Mouse (Mus musculus): Measurements from ENCODE around the gene Hus1. TPM values are rescaled to one million over a fixed set of nuclear protein-coding genes. Genes with fewer than 3 reads are reported as not detected.

Gene Hus1
- polyA plus RNA-seq, 1 experiment from 2014 or later, result 16.2 TPM

GRCm38 (mm10) chr11:8983237-8983861 is 27.6 kb downstream of the Hus1 start:
- WGBS, result 39% methylated on average over 6 of the region's 6 CpGs
- no peak for ATAC-seq (ENCODE audit: insufficient number of reproducible peaks, low FRiP score)
- H3K27me3 ChIP-seq (replicated peaks), result 0 out of 2 replicates have a peak, but pooled peaks cover 5% of the 10 kb centered on the region
- no peaks in the 10 kb centered on the region for H3K9me3 ChIP-seq (replicated peaks)
- H3K4me3 ChIP-seq, result no peak overlapping the region
- H3K9ac ChIP-seq, result no peak overlapping the region
- H3K36me3 ChIP-seq, result no peaks in the 10 kb centered on the region
- H3K27ac ChIP-seq (ENCODE audit: poor library complexity, severe bottlenecking), result no peak overlapping the region
- peaks cover 15% of the 10 kb centered on the region for H3K4me1 ChIP-seq (replicated peaks)
- no peak overlapping the region for H3K4me2 ChIP-seq

GRCm38 (mm10) chr11:8978154-8978553 is 32.8 kb downstream of the Hus1 start:
- Histone ChIP-seq H3K4me1 (replicated peaks) (no peaks in the 10 kb centered on the region), H3K9ac (no peak overlapping the region), H3K9me3 (replicated peaks) (no peaks in the 10 kb centered on the region), H3K4me3 (no peak overlapping the region), H3K27ac (ENCODE audit: poor library complexity, severe bottlenecking) (no peak overlapping the region), H3K36me3 (no peaks in the 10 kb centered on the region), H3K4me2 (no peak overlapping the region), H3K27me3 (replicated peaks) (0 out of 2 replicates have a peak, but pooled peaks cover 9% of the 10 kb centered on the region)
- ATAC-seq (ENCODE audit: insufficient number of reproducible peaks, low FRiP score), result no peak
- WGBS, result 80% methylated on average over 4 of the region's 4 CpGs

- ATAC-seq (ENCODE audit: insufficient number of reproducible peaks, low FRiP score), result no peak
- Histone ChIP-seq H3K4me1 (replicated peaks) (no peaks in the 10 kb centered on the region), H3K4me3 (no peak within 1 kb of the TSS), H3K27me3 (replicated peaks) (0 out of 2 replicates have a peak, but pooled peaks cover 9% of the 10 kb centered on the region), H3K9me3 (replicated peaks) (no peaks in the 10 kb centered on the region), H3K36me3 (no peaks in the 10 kb centered on the region), H3K4me2 (no peak within 1 kb of the TSS), H3K27ac (ENCODE audit: poor library complexity, severe bottlenecking) (no peak within 1 kb of the TSS), H3K9ac (no peak within 1 kb of the TSS)
- WGBS, result 71% methylated on average over 3 of the region's 3 CpGs
Observed at GRCm38 (mm10) chr11:8973166-8973565, 37.8 kb downstream of the Hus1 start, which contains the start of gene Pkd1l1. TSS of gene Pkd1l1 (minus strand) at chr11:8973266.

GRCm38 (mm10) chr11:8972093-8972492 is 38.9 kb downstream of the Hus1 start:
- Histone ChIP-seq H3K9ac (no peak overlapping the region), H3K9me3 (replicated peaks) (no peaks in the 10 kb centered on the region), H3K27ac (ENCODE audit: poor library complexity, severe bottlenecking) (no peak overlapping the region), H3K27me3 (replicated peaks) (0 out of 2 replicates have a peak, but pooled peaks cover 6% of the 10 kb centered on the region), H3K4me1 (replicated peaks) (no peaks in the 10 kb centered on the region), H3K4me2 (no peak overlapping the region), H3K36me3 (no peaks in the 10 kb centered on the region), H3K4me3 (no peak overlapping the region)
- 46% methylated on average over 6 of the region's 6 CpGs for WGBS
- no peak for ATAC-seq (ENCODE audit: insufficient number of reproducible peaks, low FRiP score)

GRCm38 (mm10) chr11:8970509-8970908 is 40.5 kb downstream of the Hus1 start:
- 60% methylated on average over 9 of the region's 9 CpGs for WGBS
- no peak for ATAC-seq (ENCODE audit: insufficient number of reproducible peaks, low FRiP score)
- Histone ChIP-seq H3K36me3 (no peaks in the 10 kb centered on the region), H3K27ac (ENCODE audit: poor library complexity, severe bottlenecking) (no peak overlapping the region), H3K4me2 (no peak overlapping the region), H3K27me3 (replicated peaks) (0 out of 2 replicates have a peak, but pooled peaks cover 6% of the 10 kb centered on the region), H3K9ac (no peak overlapping the region), H3K9me3 (replicated peaks) (no peaks in the 10 kb centered on the region), H3K4me3 (no peak overlapping the region), H3K4me1 (replicated peaks) (no peaks in the 10 kb centered on the region)

GRCm38 (mm10) chr11:8968094-8968493 is 42.9 kb downstream of the Hus1 start:
- Histone ChIP-seq H3K27me3 (replicated peaks) (no peaks in the 10 kb centered on the region), H3K9me3 (replicated peaks) (no peaks in the 10 kb centered on the region), H3K4me1 (replicated peaks) (no peaks in the 10 kb centered on the region), H3K27ac (ENCODE audit: poor library complexity, severe bottlenecking) (no peak overlapping the region), H3K4me3 (no peak overlapping the region), H3K36me3 (no peaks in the 10 kb centered on the region), H3K9ac (no peak overlapping the region), H3K4me2 (no peak overlapping the region)
- ATAC-seq (ENCODE audit: insufficient number of reproducible peaks, low FRiP score), result no peak
- WGBS, result 90% methylated on average over 7 of the region's 7 CpGs

GRCm38 (mm10) chr11:8958572-8958971 is 52.4 kb downstream of the Hus1 start:
- WGBS, result 67% methylated on average over 10 of the region's 10 CpGs
- H3K4me3 ChIP-seq, result no peak overlapping the region
- no peak overlapping the region for H3K4me2 ChIP-seq
- no peaks in the 10 kb centered on the region for H3K9me3 ChIP-seq (replicated peaks)
- H3K27me3 ChIP-seq (replicated peaks), result no peaks in the 10 kb centered on the region
- no peak overlapping the region for H3K9ac ChIP-seq
- ATAC-seq (ENCODE audit: insufficient number of reproducible peaks, low FRiP score), result no peak
- no peaks in the 10 kb centered on the region for H3K36me3 ChIP-seq
- H3K4me1 ChIP-seq (replicated peaks), result peaks cover 8% of the 10 kb centered on the region; the same call in 1 of the 2 replicates
- no peak overlapping the region for H3K27ac ChIP-seq (ENCODE audit: poor library complexity, severe bottlenecking)

- Histone ChIP-seq H3K36me3 (no peaks in the 10 kb centered on the region), H3K27me3 (replicated peaks) (no peaks in the 10 kb centered on the region), H3K9me3 (replicated peaks) (no peaks in the 10 kb centered on the region), H3K27ac (ENCODE audit: poor library complexity, severe bottlenecking) (no peak overlapping the region), H3K4me2 (no peak overlapping the region), H3K4me1 (replicated peaks) (peaks cover 11% of the 10 kb centered on the region; the same call in 1 of the 2 replicates), H3K9ac (no peak overlapping the region), H3K4me3 (no peak overlapping the region)
- ATAC-seq (ENCODE audit: insufficient number of reproducible peaks, low FRiP score), result no peak
- 55% methylated on average over 4 of the region's 4 CpGs for WGBS
Observed at GRCm38 (mm10) chr11:8958108-8958507, 52.9 kb downstream of the Hus1 start.

- H3K4me3 ChIP-seq, result no peak overlapping the region
- ATAC-seq (ENCODE audit: insufficient number of reproducible peaks, low FRiP score), result no peak
- no peaks in the 10 kb centered on the region for H3K36me3 ChIP-seq
- no peaks in the 10 kb centered on the region for H3K27me3 ChIP-seq (replicated peaks)
- H3K4me1 ChIP-seq (replicated peaks), result peaks cover 11% of the 10 kb centered on the region; the same call in 1 of the 2 replicates
- WGBS, result 60% methylated on average over 6 of the region's 6 CpGs
- H3K9ac ChIP-seq, result no peak overlapping the region
- H3K4me2 ChIP-seq, result no peak overlapping the region
- no peaks in the 10 kb centered on the region for H3K9me3 ChIP-seq (replicated peaks)
- no peak overlapping the region for H3K27ac ChIP-seq (ENCODE audit: poor library complexity, severe bottlenecking)
Observed at GRCm38 (mm10) chr11:8957023-8957422, 54.0 kb downstream of the Hus1 start.

GRCm38 (mm10) chr11:8955678-8956077 is 55.3 kb downstream of the Hus1 start:
- Histone ChIP-seq H3K4me3 (no peak overlapping the region), H3K4me2 (no peak overlapping the region), H3K9me3 (replicated peaks) (0 out of 2 replicates have a peak, but pooled peaks cover 2% of the 10 kb centered on the region), H3K27me3 (replicated peaks) (no peaks in the 10 kb centered on the region), H3K4me1 (replicated peaks) (peaks cover 11% of the 10 kb centered on the region; the same call in 1 of the 2 replicates), H3K9ac (no peak overlapping the region), H3K27ac (ENCODE audit: poor library complexity, severe bottlenecking) (no peak overlapping the region), H3K36me3 (no peaks in the 10 kb centered on the region)
- ATAC-seq (ENCODE audit: insufficient number of reproducible peaks, low FRiP score), result no peak
- 9% methylated on average over 1 of the region's 1 CpGs for WGBS

- Histone ChIP-seq H3K9ac (no peak overlapping the region), H3K27me3 (replicated peaks) (no peaks in the 10 kb centered on the region), H3K4me2 (no peak overlapping the region), H3K27ac (ENCODE audit: poor library complexity, severe bottlenecking) (peak overlapping the region; percentile 9; the same call in 1 of the 2 replicates), H3K4me1 (replicated peaks) (peaks cover 28% of the 10 kb centered on the region), H3K4me3 (no peak overlapping the region), H3K36me3 (no peaks in the 10 kb centered on the region), H3K9me3 (replicated peaks) (0 out of 2 replicates have a peak, but pooled peaks cover 2% of the 10 kb centered on the region)
- 57% methylated on average over 6 of the region's 6 CpGs for WGBS
- no peak for ATAC-seq (ENCODE audit: insufficient number of reproducible peaks, low FRiP score)
Observed at GRCm38 (mm10) chr11:8949765-8950430, 61.1 kb downstream of the Hus1 start.
